Mouse (Mus musculus): ENCODE results near the gene Fibcd1.

DNA sequence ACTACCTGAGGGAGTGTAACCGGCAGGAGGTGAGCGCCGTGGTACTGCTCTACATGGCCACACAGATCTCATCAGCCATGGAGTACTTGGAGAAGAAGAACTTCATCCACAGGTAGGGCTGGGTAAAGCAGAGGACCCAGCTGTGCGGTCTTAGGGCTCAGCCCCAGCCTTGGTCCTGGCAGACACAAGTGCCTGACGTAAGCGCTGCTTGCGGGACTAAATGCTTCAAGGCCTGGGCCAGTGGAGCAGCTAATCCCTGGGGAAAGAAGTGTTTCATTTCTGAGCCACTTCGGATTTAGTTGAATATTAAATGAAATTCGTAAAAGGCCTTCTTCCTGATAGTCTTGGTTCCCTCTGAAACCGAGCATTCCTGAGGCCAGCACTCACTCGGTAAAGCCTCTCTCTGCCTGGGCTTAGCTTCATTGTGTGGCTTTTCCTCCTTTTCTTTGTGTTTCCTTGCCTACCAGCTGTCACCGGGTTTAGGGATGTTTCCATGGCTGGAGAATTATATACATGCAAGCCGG lies 55.0 kb downstream of the Fibcd1 start:
- TF ChIP-seq CTCF (IDR thresholded peaks at IDR 0.05; ENCODE audit: borderline replicate concordance, insufficient read depth, low read depth, low read length) (no peak), POLR2A (IDR thresholded peaks at IDR 0.05; ENCODE audit: borderline replicate concordance, insufficient read depth, low read length) (no peak)

Measured in cerebellum, adult 2 months (tissue).